Mouse (Mus musculus): ENCODE measurements around the gene Osbpl3. TPM values are rescaled to one million over a fixed set of nuclear protein-coding genes. Genes with fewer than 3 reads are reported as not detected.
A peak's percentile ranks its signal among the peaks of the same experiment; 100 is the strongest.

Gene Osbpl3
- polyA plus RNA-seq, 1 experiment from 2014 or later, result 4.1 TPM

- Histone ChIP-seq H3K4me2 (no peak overlapping the region), H3K27ac (replicated peaks) (no peak overlapping the region), H3K9me3 (no peaks in the 10 kb centered on the region), H3K9ac (no peak overlapping the region), H3K36me3 (no peaks in the 10 kb centered on the region), H3K4me3 (no peak overlapping the region), H3K4me1 (replicated peaks) (no peaks in the 10 kb centered on the region), H3K27me3 (no peaks in the 10 kb centered on the region)
- WGBS, result 93% methylated on average over 7 of the region's 7 CpGs
- no peak for ATAC-seq (ENCODE audit: low FRiP score, low read depth)
Measured at GRCm38 (mm10) chr6:50279642-50280041, 176.4 kb downstream of the Osbpl3 start.

- ATAC-seq (ENCODE audit: low FRiP score, low read depth), result no peak
- Histone ChIP-seq H3K36me3 (no peaks in the 10 kb centered on the region), H3K9ac (no peak overlapping the region), H3K27ac (replicated peaks) (no peak overlapping the region), H3K9me3 (no peaks in the 10 kb centered on the region), H3K4me1 (replicated peaks) (no peaks in the 10 kb centered on the region), H3K4me2 (no peak overlapping the region), H3K4me3 (no peak overlapping the region), H3K27me3 (no peaks in the 10 kb centered on the region)
- WGBS, result 89% methylated on average over 4 of the region's 4 CpGs
Measured at GRCm38 (mm10) chr6:50273947-50274346, 182.1 kb downstream of the Osbpl3 start.

DNA sequence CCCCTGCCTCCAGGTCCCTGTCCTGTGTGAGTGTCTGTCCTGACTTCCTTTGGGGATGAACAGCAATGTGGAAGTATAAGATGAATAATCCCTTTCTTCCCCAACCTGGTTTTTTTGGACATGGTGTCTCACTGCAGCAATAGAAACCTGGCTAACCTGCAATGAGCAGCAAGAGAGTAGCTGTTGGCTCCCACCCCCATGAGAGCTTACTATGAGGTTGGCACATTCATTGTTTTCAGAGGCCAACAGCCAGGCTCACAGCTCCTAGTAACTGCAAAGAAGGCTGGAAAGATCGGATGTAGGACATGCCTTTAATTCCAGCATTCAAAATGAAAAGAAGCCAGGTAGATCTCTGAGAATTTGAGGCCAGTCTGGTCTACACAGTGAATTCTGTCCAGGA lies 182.6 kb downstream of the Osbpl3 start:
- H3K36me3 ChIP-seq, result no peaks in the 10 kb centered on the region
- H3K4me3 ChIP-seq, result no peak overlapping the region
- H3K27me3 ChIP-seq, result no peaks in the 10 kb centered on the region
- 84% methylated on average over 1 of the region's 1 CpGs for WGBS
- no peak overlapping the region for H3K4me2 ChIP-seq
- no peak overlapping the region for H3K9ac ChIP-seq
- no peaks in the 10 kb centered on the region for H3K4me1 ChIP-seq (replicated peaks)
- no peak for ATAC-seq (ENCODE audit: low FRiP score, low read depth)
- no peaks in the 10 kb centered on the region for H3K9me3 ChIP-seq
- no peak overlapping the region for H3K27ac ChIP-seq (replicated peaks)

- Histone ChIP-seq H3K4me3 (no peak within 1 kb of the TSS), H3K4me1 (replicated peaks) (peaks cover 30% of the 10 kb centered on the region), H3K27ac (replicated peaks) (no peak within 1 kb of the TSS), H3K9me3 (no peaks in the 10 kb centered on the region), H3K36me3 (no peaks in the 10 kb centered on the region), H3K27me3 (no peaks in the 10 kb centered on the region), H3K4me2 (no peak within 1 kb of the TSS), H3K9ac (no peak within 1 kb of the TSS)
- WGBS, result 82% methylated on average over 6 of the region's 6 CpGs
- no peak for ATAC-seq (ENCODE audit: low FRiP score, low read depth)
Measured at GRCm38 (mm10) chr6:50263670-50264069, 192.3 kb downstream of the Osbpl3 start, which contains the start of gene Gsdme. TSS of gene Gsdme (minus strand) at chr6:50263862.

DNA sequence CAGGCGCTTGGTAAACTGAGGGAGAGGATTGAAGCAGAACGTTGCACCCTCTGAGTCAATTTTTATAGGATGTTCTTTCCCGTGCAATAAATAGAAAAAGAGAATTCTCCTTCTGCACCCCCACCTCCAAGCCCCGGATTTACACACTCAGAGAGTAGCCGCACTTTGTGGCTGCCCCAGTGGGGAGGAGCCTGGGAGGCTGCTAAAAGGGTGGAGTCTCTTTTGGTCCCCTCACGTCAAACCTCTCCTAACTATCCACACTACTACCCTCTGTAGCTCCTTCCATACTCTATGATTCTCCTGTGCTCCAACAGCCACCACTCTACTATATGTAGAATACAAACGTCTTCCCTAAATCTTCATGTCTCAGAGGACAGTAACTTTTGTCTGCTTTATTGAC lies 193.7 kb downstream of the Osbpl3 start:
- H3K36me3 ChIP-seq, result no peaks in the 10 kb centered on the region
- H3K4me1 ChIP-seq (replicated peaks), result peaks cover 30% of the 10 kb centered on the region
- peak overlapping the region; percentile 57 for H3K4me3 ChIP-seq
- no peak for ATAC-seq (ENCODE audit: low FRiP score, low read depth)
- H3K27ac ChIP-seq (replicated peaks), result peak overlapping the region; percentile 87; the same call in 1 of the 2 replicates
- peak overlapping the region; percentile 82 for H3K9ac ChIP-seq
- H3K9me3 ChIP-seq, result no peaks in the 10 kb centered on the region
- 35% methylated on average over 7 of the region's 7 CpGs for WGBS
- H3K4me2 ChIP-seq, result peak overlapping the region; percentile 69
- no peaks in the 10 kb centered on the region for H3K27me3 ChIP-seq

GRCm38 (mm10) chr6:50261922-50262261 lies 194.1 kb downstream of the Osbpl3 start:
- 0% methylated on average over 6 of the region's 6 CpGs for WGBS

DNA sequence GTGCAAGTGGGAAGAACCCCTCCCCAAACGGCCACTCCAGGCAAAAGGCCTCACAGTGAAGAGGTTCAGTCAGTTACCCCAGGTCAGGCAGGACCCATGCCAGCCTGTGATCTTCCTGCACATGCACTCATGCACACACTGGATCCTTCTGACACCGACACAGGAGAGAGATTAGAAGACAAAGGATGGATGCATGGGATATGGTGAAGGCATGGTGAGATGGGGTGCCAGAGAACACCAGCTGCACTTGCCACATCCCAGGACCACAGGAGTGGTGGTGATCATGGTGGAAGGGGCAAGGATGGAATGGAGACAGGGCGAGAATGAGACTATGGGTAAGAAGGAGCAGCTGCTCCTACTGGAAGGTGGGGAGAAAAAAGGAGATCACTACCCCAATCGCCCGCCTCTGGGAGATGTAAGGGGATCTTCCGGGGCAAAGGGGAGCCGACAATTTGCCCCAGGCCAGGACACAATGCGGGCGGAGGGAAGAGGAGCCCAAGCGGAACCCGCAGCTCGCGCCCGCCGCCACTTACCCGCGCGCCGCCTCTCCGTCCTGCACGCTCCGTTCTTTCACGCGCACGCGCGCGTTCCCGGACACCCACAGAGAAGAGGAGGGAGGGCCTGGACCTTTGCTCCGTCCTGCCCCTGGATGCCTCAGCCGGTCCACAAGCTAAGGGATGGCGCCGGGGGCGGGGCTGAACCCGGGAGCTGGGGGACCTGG lies 194.6 kb downstream of the Osbpl3 start:
- no peaks in the 10 kb centered on the region for H3K27me3 ChIP-seq
- peak overlapping the region; percentile 82 for H3K9ac ChIP-seq
- H3K36me3 ChIP-seq, result no peaks in the 10 kb centered on the region
- H3K4me3 ChIP-seq, result peak overlapping the region; percentile 57
- H3K27ac ChIP-seq (replicated peaks), result peak overlapping the region; percentile 87
- no peaks in the 10 kb centered on the region for H3K9me3 ChIP-seq
- WGBS, result 2% methylated on average over 27 of the region's 35 CpGs
- H3K4me2 ChIP-seq, result peak overlapping the region; percentile 69
- H3K4me1 ChIP-seq (replicated peaks), result peaks cover 30% of the 10 kb centered on the region
- peak; percentile 92 for ATAC-seq (ENCODE audit: low FRiP score, low read depth)

More at GRCm38 (mm10) chr6:50261922-50262261, 194.1 kb downstream of the Osbpl3 start:
- Histone ChIP-seq H3K36me3 (no peaks in the 10 kb centered on the region), H3K4me1 (replicated peaks) (peaks cover 30% of the 10 kb centered on the region), H3K4me3 (peak overlapping the region; percentile 57), H3K9ac (peak overlapping the region; percentile 82), H3K27ac (replicated peaks) (peak overlapping the region; percentile 87), H3K4me2 (peak overlapping the region; percentile 69), H3K27me3 (no peaks in the 10 kb centered on the region), H3K9me3 (no peaks in the 10 kb centered on the region)
- peak; percentile 71; the same call in 1 of the 2 replicates for ATAC-seq (ENCODE audit: low FRiP score, low read depth)

GRCm38 (mm10) chr6:50255356-50255755 lies 200.6 kb downstream of the Osbpl3 start:
- Histone ChIP-seq H3K9me3 (no peaks in the 10 kb centered on the region), H3K4me2 (no peak overlapping the region), H3K27ac (replicated peaks) (no peak overlapping the region), H3K27me3 (no peaks in the 10 kb centered on the region), H3K4me3 (no peak overlapping the region), H3K36me3 (no peaks in the 10 kb centered on the region; the same call in 1 of the 2 replicates), H3K9ac (no peak overlapping the region), H3K4me1 (replicated peaks) (peaks cover 12% of the 10 kb centered on the region)
- 76% methylated on average over 5 of the region's 5 CpGs for WGBS
- ATAC-seq (ENCODE audit: low FRiP score, low read depth), result no peak

GRCm38 (mm10) chr6:50254723-50255184 lies 201.2 kb downstream of the Osbpl3 start:
- H3K9ac ChIP-seq, result no peak overlapping the region
- H3K9me3 ChIP-seq, result no peaks in the 10 kb centered on the region
- H3K27me3 ChIP-seq, result no peaks in the 10 kb centered on the region
- H3K4me3 ChIP-seq, result no peak overlapping the region
- no peaks in the 10 kb centered on the region; the same call in 1 of the 2 replicates for H3K36me3 ChIP-seq
- no peak for ATAC-seq (ENCODE audit: low FRiP score, low read depth)
- H3K27ac ChIP-seq (replicated peaks), result no peak overlapping the region
- 71% methylated on average over 10 of the region's 10 CpGs for WGBS
- peaks cover 6% of the 10 kb centered on the region for H3K4me1 ChIP-seq (replicated peaks)
- H3K4me2 ChIP-seq, result no peak overlapping the region

DNA sequence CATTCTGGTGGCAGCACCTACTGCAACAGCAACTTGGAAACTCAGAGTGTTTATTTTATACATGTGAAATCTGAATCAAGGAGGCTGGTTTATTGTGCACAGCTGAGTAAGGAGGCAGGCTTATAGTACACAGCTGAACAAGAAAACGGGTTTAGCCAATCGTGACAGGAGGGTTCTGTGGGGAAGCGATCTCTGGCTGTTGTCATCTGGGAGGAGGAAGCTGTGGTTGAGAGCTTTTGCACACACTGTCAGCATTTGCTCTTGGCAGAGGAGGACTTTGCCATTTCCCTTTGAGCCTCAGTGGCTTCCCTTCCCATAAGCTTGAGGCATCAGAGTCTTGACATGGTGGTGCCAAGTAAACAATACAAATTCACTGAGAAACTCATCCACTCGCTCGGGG lies 203.3 kb downstream of the Osbpl3 start:
- Histone ChIP-seq H3K27me3 (no peaks in the 10 kb centered on the region), H3K27ac (replicated peaks) (no peak overlapping the region), H3K4me3 (no peak overlapping the region), H3K36me3 (no peaks in the 10 kb centered on the region; the same call in 1 of the 2 replicates), H3K4me1 (replicated peaks) (no peaks in the 10 kb centered on the region), H3K4me2 (no peak overlapping the region), H3K9ac (no peak overlapping the region), H3K9me3 (no peaks in the 10 kb centered on the region)
- 74% methylated on average over 5 of the region's 5 CpGs for WGBS
- ATAC-seq (ENCODE audit: low FRiP score, low read depth), result no peak

- H3K9ac ChIP-seq, result no peak overlapping the region
- ATAC-seq (ENCODE audit: low FRiP score, low read depth), result no peak
- no peaks in the 10 kb centered on the region for H3K4me1 ChIP-seq (replicated peaks)
- 96% methylated on average over 4 of the region's 4 CpGs for WGBS
- H3K4me2 ChIP-seq, result no peak overlapping the region
- H3K36me3 ChIP-seq, result no peaks in the 10 kb centered on the region; the same call in 1 of the 2 replicates
- H3K27ac ChIP-seq (replicated peaks), result no peak overlapping the region
- no peaks in the 10 kb centered on the region for H3K27me3 ChIP-seq
- H3K4me3 ChIP-seq, result no peak overlapping the region
- H3K9me3 ChIP-seq, result no peaks in the 10 kb centered on the region
Measured at GRCm38 (mm10) chr6:50247791-50248190, 208.2 kb downstream of the Osbpl3 start.

- H3K27ac ChIP-seq (replicated peaks), result no peak overlapping the region
- H3K4me3 ChIP-seq, result no peak overlapping the region
- H3K36me3 ChIP-seq, result no peaks in the 10 kb centered on the region; the same call in 1 of the 2 replicates
- H3K9ac ChIP-seq, result no peak overlapping the region
- ATAC-seq (ENCODE audit: low FRiP score, low read depth), result no peak
- H3K27me3 ChIP-seq, result no peaks in the 10 kb centered on the region
- WGBS, result 93% methylated on average over 2 of the region's 2 CpGs
- no peaks in the 10 kb centered on the region for H3K9me3 ChIP-seq
- H3K4me2 ChIP-seq, result no peak overlapping the region
- no peaks in the 10 kb centered on the region for H3K4me1 ChIP-seq (replicated peaks)
Measured at GRCm38 (mm10) chr6:50247356-50247755, 208.6 kb downstream of the Osbpl3 start.
